Mouse (Mus musculus) thymus, adult 2 months (tissue): ENCODE data around the gene Pold2.

Experiments used
- CTCF ChIP-seq: fragments of 200-500 bp; IDR thresholded peaks from 2 replicates; pipeline ENCODE4 v1.5.1; 2012; ENCODE audit warnings: mild to moderate bottlenecking, control low read depth, low read length, moderate library complexity, borderline replicate concordance; ENCODE audit not compliant: control insufficient read depth, poor library complexity, insufficient read depth; ENCODE audit errors: extremely low read depth
- POLR2A ChIP-seq: fragments of 200-500 bp; IDR thresholded peaks from 2 replicates; pipeline ENCODE4 v1.6.1; 2012; ENCODE audit warnings: mild to moderate bottlenecking, low read length, control low read depth, moderate library complexity; ENCODE audit not compliant: control insufficient read depth, poor library complexity, insufficient read depth; ENCODE audit errors: extremely low read depth

- TF ChIP-seq CTCF (no peak), POLR2A (no peak)
These were observed 26.9 kb downstream of the Pold2 start for GRCm38 (mm10) chr11:5851021-5851736.
